Mouse (Mus musculus): Measurements from ENCODE around the gene Ggt1. TPM values are rescaled to one million over a fixed set of nuclear protein-coding genes. Genes with fewer than 3 reads are reported as not detected.
A peak's percentile ranks its signal among the peaks of the same experiment; 100 is the strongest.

The Ggt1 gene
- polyA plus RNA-seq (2012) = 0.14 TPM in 1 of 2 replicates, not detected in the other

- no peak for TF ChIP-seq GATA1 (IDR thresholded peaks at IDR 0.05; ENCODE audit: low read length)
Observed at GRCm38 (mm10) chr10:75561071-75561654, at the start of gene Ggt1. Gene Ggt1 (plus strand): TSS chr10:75561604.

GRCm38 (mm10) chr10:75511897-75512296, 49.5 kb upstream of the Ggt1 start:
- no peak for TF ChIP-seq GATA1 (IDR thresholded peaks at IDR 0.05; ENCODE audit: low read length)

GRCm38 (mm10) chr10:75512796-75513195, 48.6 kb upstream of the Ggt1 start:
- no peak for TF ChIP-seq GATA1 (IDR thresholded peaks at IDR 0.05; ENCODE audit: low read length)

- no peak for TF ChIP-seq GATA1 (IDR thresholded peaks at IDR 0.05; ENCODE audit: low read length)
Observed at GRCm38 (mm10) chr10:75513306-75514067, 47.9 kb upstream of the Ggt1 start.

GRCm38 (mm10) chr10:75514361-75514760, 47.0 kb upstream of the Ggt1 start:
- TF ChIP-seq GATA1 (IDR thresholded peaks at IDR 0.05; ENCODE audit: low read length) = peak; percentile 28

GRCm38 (mm10) chr10:75515216-75516037, 46.0 kb upstream of the Ggt1 start:
- TF ChIP-seq GATA1 (IDR thresholded peaks at IDR 0.05; ENCODE audit: low read length) = peak; percentile 80

- TF ChIP-seq GATA1 (IDR thresholded peaks at IDR 0.05; ENCODE audit: low read length) = no peak
Observed at GRCm38 (mm10) chr10:75516038-75516723, 45.2 kb upstream of the Ggt1 start.

GRCm38 (mm10) chr10:75516724-75517072, 44.7 kb upstream of the Ggt1 start:
- no peak for TF ChIP-seq GATA1 (IDR thresholded peaks at IDR 0.05; ENCODE audit: low read length)

- TF ChIP-seq GATA1 (IDR thresholded peaks at IDR 0.05; ENCODE audit: low read length) = no peak
Observed at GRCm38 (mm10) chr10:75517073-75517757, 44.2 kb upstream of the Ggt1 start, which contains the start of gene Snrpd3. Gene Snrpd3 (plus strand): TSS chr10:75517551.

GRCm38 (mm10) chr10:75517758-75518143, 43.7 kb upstream of the Ggt1 start, which contains the start of gene Gucd1:
Gene Gucd1 (minus strand): TSS chr10:75517972.
- TF ChIP-seq GATA1 (IDR thresholded peaks at IDR 0.05; ENCODE audit: low read length) = no peak

GRCm38 (mm10) chr10:75520581-75520980, 40.8 kb upstream of the Ggt1 start:
- TF ChIP-seq GATA1 (IDR thresholded peaks at IDR 0.05; ENCODE audit: low read length) = no peak

- TF ChIP-seq GATA1 (IDR thresholded peaks at IDR 0.05; ENCODE audit: low read length) = no peak
Observed at GRCm38 (mm10) chr10:75521643-75522042, 39.8 kb upstream of the Ggt1 start.

- TF ChIP-seq GATA1 (IDR thresholded peaks at IDR 0.05; ENCODE audit: low read length) = no peak
Observed at GRCm38 (mm10) chr10:75530322-75530721, 31.1 kb upstream of the Ggt1 start.

- no peak for TF ChIP-seq GATA1 (IDR thresholded peaks at IDR 0.05; ENCODE audit: low read length)
Observed at GRCm38 (mm10) chr10:75531532-75532090, 29.8 kb upstream of the Ggt1 start.

- TF ChIP-seq GATA1 (IDR thresholded peaks at IDR 0.05; ENCODE audit: low read length) = no peak
Observed at GRCm38 (mm10) chr10:75534216-75534615, 27.2 kb upstream of the Ggt1 start.
